Mouse (Mus musculus): ENCODE data around the gene Smad3. TPM values are rescaled to one million over a fixed set of nuclear protein-coding genes. Genes with fewer than 3 reads are reported as not detected.
A peak's percentile ranks its signal among the peaks of the same experiment; 100 is the strongest.

The Smad3 gene
- polyA plus RNA-seq, 1 experiment from 2014 or later = 21.7 TPM

GRCm38 (mm10) chr9:63641983-63642646 is 115.7 kb downstream of the Smad3 start:
- no peak overlapping the region for H3K4me3 ChIP-seq
- no peak for DNase-seq (ENCODE audit: low spot score)
- H3K9me3 ChIP-seq (replicated peaks) = no peaks in the 10 kb centered on the region
- H3K36me3 ChIP-seq = peaks cover 96% of the 10 kb centered on the region
- H3K4me1 ChIP-seq = no peaks in the 10 kb centered on the region
- H3K27me3 ChIP-seq (ENCODE audit: low read depth, poor library complexity, severe bottlenecking) = no peaks in the 10 kb centered on the region
- 93% methylated on average over 4 of the region's 4 CpGs for WGBS
- no peak overlapping the region for H3K27ac ChIP-seq (replicated peaks)

- 75% methylated on average over 7 of the region's 7 CpGs for WGBS
- Histone ChIP-seq H3K27ac (replicated peaks) (no peak overlapping the region), H3K36me3 (peaks cover 60% of the 10 kb centered on the region), H3K4me3 (no peak overlapping the region), H3K27me3 (ENCODE audit: low read depth, poor library complexity, severe bottlenecking) (no peaks in the 10 kb centered on the region), H3K9me3 (replicated peaks) (no peaks in the 10 kb centered on the region), H3K4me1 (peaks cover 19% of the 10 kb centered on the region)
- DNase-seq (ENCODE audit: low spot score) = no peak
These were observed 121.7 kb downstream of the Smad3 start for GRCm38 (mm10) chr9:63636113-63636512.

- Histone ChIP-seq H3K27ac (replicated peaks) (no peak overlapping the region; the same call in 1 of the 2 replicates), H3K36me3 (peaks cover 59% of the 10 kb centered on the region), H3K4me1 (peaks cover 19% of the 10 kb centered on the region), H3K4me3 (no peak overlapping the region), H3K27me3 (ENCODE audit: low read depth, poor library complexity, severe bottlenecking) (no peaks in the 10 kb centered on the region), H3K9me3 (replicated peaks) (no peaks in the 10 kb centered on the region)
- DNase-seq (ENCODE audit: low spot score) = no peak
- WGBS = 63% methylated on average over 7 of the region's 7 CpGs
These were observed 124.5 kb downstream of the Smad3 start for GRCm38 (mm10) chr9:63633334-63633733.

- H3K27ac ChIP-seq (replicated peaks) = peak overlapping the region; percentile 64
- H3K4me1 ChIP-seq = peaks cover 19% of the 10 kb centered on the region
- H3K36me3 ChIP-seq = peaks cover 59% of the 10 kb centered on the region
- H3K4me3 ChIP-seq = peak overlapping the region; percentile 10; the same call in 1 of the 2 replicates
- no peaks in the 10 kb centered on the region for H3K27me3 ChIP-seq (ENCODE audit: low read depth, poor library complexity, severe bottlenecking)
- WGBS = 41% methylated on average over 11 of the region's 11 CpGs
- DNase-seq (ENCODE audit: low spot score) = no peak
- H3K9me3 ChIP-seq (replicated peaks) = no peaks in the 10 kb centered on the region
These were observed 124.9 kb downstream of the Smad3 start for GRCm38 (mm10) chr9:63632924-63633323.

GRCm38 (mm10) chr9:63632045-63632444 is 125.7 kb downstream of the Smad3 start:
- no peak for DNase-seq (ENCODE audit: low spot score)
- H3K4me3 ChIP-seq = no peak overlapping the region
- no peaks in the 10 kb centered on the region for H3K9me3 ChIP-seq (replicated peaks)
- H3K27me3 ChIP-seq (ENCODE audit: low read depth, poor library complexity, severe bottlenecking) = no peaks in the 10 kb centered on the region
- H3K27ac ChIP-seq (replicated peaks) = no peak overlapping the region
- peaks cover 19% of the 10 kb centered on the region for H3K4me1 ChIP-seq
- peaks cover 59% of the 10 kb centered on the region for H3K36me3 ChIP-seq
- WGBS = 77% methylated on average over 4 of the region's 4 CpGs

- 94% methylated on average over 9 of the region's 9 CpGs for WGBS
- no peak for DNase-seq (ENCODE audit: low spot score)
These were observed 132.6 kb downstream of the Smad3 start for GRCm38 (mm10) chr9:63625090-63625756.

GRCm38 (mm10) chr9:63623895-63624569 is 133.8 kb downstream of the Smad3 start:
- Histone ChIP-seq H3K4me1 (peaks cover 34% of the 10 kb centered on the region), H3K27ac (replicated peaks) (no peak overlapping the region; the same call in 1 of the 2 replicates), H3K36me3 (peaks cover 76% of the 10 kb centered on the region), H3K27me3 (ENCODE audit: low read depth, poor library complexity, severe bottlenecking) (no peaks in the 10 kb centered on the region), H3K4me3 (no peak overlapping the region), H3K9me3 (replicated peaks) (no peaks in the 10 kb centered on the region)
- DNase-seq (ENCODE audit: low spot score) = no peak
- WGBS = 79% methylated on average over 15 of the region's 15 CpGs

More at GRCm38 (mm10) chr9:63625090-63625756, 132.6 kb downstream of the Smad3 start:
- peaks cover 75% of the 10 kb centered on the region for H3K36me3 ChIP-seq
- no peaks in the 10 kb centered on the region for H3K9me3 ChIP-seq (replicated peaks)
- H3K4me3 ChIP-seq = no peak overlapping the region
- peaks cover 34% of the 10 kb centered on the region for H3K4me1 ChIP-seq
- no peak overlapping the region for H3K27ac ChIP-seq (replicated peaks)
- H3K27me3 ChIP-seq (ENCODE audit: low read depth, poor library complexity, severe bottlenecking) = no peaks in the 10 kb centered on the region

- no peak overlapping the region for H3K4me3 ChIP-seq
- H3K27me3 ChIP-seq (ENCODE audit: low read depth, poor library complexity, severe bottlenecking) = no peaks in the 10 kb centered on the region
- H3K27ac ChIP-seq (replicated peaks) = no peak overlapping the region
- DNase-seq (ENCODE audit: low spot score) = no peak
- no peaks in the 10 kb centered on the region; the same call in 1 of the 2 replicates for H3K9me3 ChIP-seq (replicated peaks)
- WGBS = 98% methylated on average over 2 of the region's 2 CpGs
- peaks cover 56% of the 10 kb centered on the region for H3K36me3 ChIP-seq
- H3K4me1 ChIP-seq = peaks cover 19% of the 10 kb centered on the region
These were observed 139.8 kb downstream of the Smad3 start for GRCm38 (mm10) chr9:63617967-63618366.

- DNase-seq (ENCODE audit: low spot score) = no peak
- H3K9me3 ChIP-seq (replicated peaks) = no peaks in the 10 kb centered on the region; the same call in 1 of the 2 replicates
These were observed 143.5 kb downstream of the Smad3 start for GRCm38 (mm10) chr9:63614018-63614985.

GRCm38 (mm10) chr9:63613569-63613968 is 144.2 kb downstream of the Smad3 start:
- Histone ChIP-seq H3K4me1 (peaks cover 48% of the 10 kb centered on the region), H3K27ac (replicated peaks) (no peak overlapping the region; the same call in 1 of the 2 replicates), H3K36me3 (peaks cover 27% of the 10 kb centered on the region), H3K4me3 (no peak overlapping the region), H3K9me3 (replicated peaks) (no peaks in the 10 kb centered on the region; the same call in 1 of the 2 replicates), H3K27me3 (ENCODE audit: low read depth, poor library complexity, severe bottlenecking) (no peaks in the 10 kb centered on the region)
- WGBS = 60% methylated on average over 1 of the region's 1 CpGs
- DNase-seq (ENCODE audit: low spot score) = no peak

More at GRCm38 (mm10) chr9:63614018-63614985, 143.5 kb downstream of the Smad3 start:
- peaks cover 41% of the 10 kb centered on the region for H3K4me1 ChIP-seq
- H3K36me3 ChIP-seq = peaks cover 34% of the 10 kb centered on the region
- no peak overlapping the region for H3K4me3 ChIP-seq
- 84% methylated on average over 11 of the region's 11 CpGs for WGBS
- H3K27ac ChIP-seq (replicated peaks) = no peak overlapping the region
- no peaks in the 10 kb centered on the region for H3K27me3 ChIP-seq (ENCODE audit: low read depth, poor library complexity, severe bottlenecking)

- peaks cover 56% of the 10 kb centered on the region for H3K4me1 ChIP-seq
- WGBS = 60% methylated on average over 16 of the region's 16 CpGs
- no peak overlapping the region for H3K4me3 ChIP-seq
- no peak overlapping the region; the same call in 1 of the 2 replicates for H3K27ac ChIP-seq (replicated peaks)
- H3K36me3 ChIP-seq = peaks cover 19% of the 10 kb centered on the region
- no peaks in the 10 kb centered on the region for H3K27me3 ChIP-seq (ENCODE audit: low read depth, poor library complexity, severe bottlenecking)
- no peak for DNase-seq (ENCODE audit: low spot score)
- H3K9me3 ChIP-seq (replicated peaks) = no peaks in the 10 kb centered on the region; the same call in 1 of the 2 replicates
These were observed 145.0 kb downstream of the Smad3 start for GRCm38 (mm10) chr9:63612565-63613515.
